Mouse (Mus musculus) erythroblast, embryonic 14.5 days (primary cell): Measurements from ENCODE around the gene Rab31.

Experiments
- GATA1 ChIP-seq: IDR thresholded peaks from 2 replicates; pipeline ENCODE4 v1.6.1; 2012; ENCODE audit warnings: low read length, inconsistent platforms, mixed read lengths
- TAL1 ChIP-seq: IDR thresholded peaks from 3 replicates; pipeline ENCODE4 v1.6.1; 2012; ENCODE audit warnings: low read length, inconsistent platforms, mixed read lengths

DNA sequence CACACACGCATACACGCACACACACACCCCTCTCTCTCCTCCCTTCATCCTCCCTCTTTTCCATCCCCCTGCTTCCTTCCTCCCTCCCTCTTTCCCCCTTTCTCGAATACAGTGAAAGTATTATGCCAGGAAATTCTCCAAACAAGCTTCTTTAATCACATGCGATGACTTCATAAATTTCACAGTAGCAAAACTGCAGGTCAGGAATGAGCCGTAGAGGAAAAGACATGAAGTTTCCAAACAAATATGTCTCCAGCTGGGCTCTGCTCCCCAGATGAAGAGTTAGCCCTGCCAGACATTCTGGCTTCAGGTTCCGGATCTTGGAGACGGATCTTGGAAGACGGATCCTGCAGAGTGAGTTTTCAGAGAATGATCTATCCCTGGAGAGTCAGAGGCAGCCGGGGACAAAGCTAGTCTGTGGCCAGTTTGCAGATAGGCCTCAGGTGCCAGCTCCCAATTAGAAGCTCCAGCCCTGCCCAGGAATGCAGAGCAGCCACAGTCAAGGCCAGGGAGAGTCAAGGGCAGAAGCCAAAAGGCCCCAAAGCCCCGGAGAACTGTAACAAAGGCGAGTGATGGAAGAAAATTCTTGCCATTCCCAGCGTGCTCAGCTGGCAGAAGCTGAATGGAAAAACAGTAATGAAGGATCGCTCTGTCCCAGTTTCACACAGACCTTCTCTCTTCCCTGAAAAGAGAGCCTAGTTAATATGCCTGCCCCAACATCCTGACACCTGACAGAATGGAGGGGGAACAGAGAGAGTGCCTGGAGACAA is 70.6 kb downstream of the Rab31 start:
- TF ChIP-seq GATA1 (no peak), TAL1 (no peak)
